In genomic region chr5:140388588-140389576, GRCm38 (mm10) we compare ENCODE assay signal across 7 mouse cellular contexts. TPM values are rescaled to one million over a fixed set of nuclear protein-coding genes. Genes with fewer than 3 reads are reported as not detected.
A peak's percentile ranks its signal among the peaks of the same experiment; 100 is the strongest.
DNase-seq lines count a peak whose midpoint lies in the region; ATAC-seq and TF ChIP-seq lines count a peak whose summit lies in the region.

Gene Snx8 (minus strand): TSS chr5:140389262.

- peak within 1 kb of the TSS; percentile 82 for H3K27ac ChIP-seq in embryonic facial prominence, embryonic 10.5 days (replicated peaks)
- no peak within 1 kb of the TSS; the same call in 1 of the 2 replicates for H3K27ac ChIP-seq in intestine, postnatal 0 days (ENCODE audit: low read depth, low read length)
- no peak within 1 kb of the TSS for H3K27ac ChIP-seq in midbrain, embryonic 12.5 days (replicated peaks)
- no peak within 1 kb of the TSS for H3K27ac ChIP-seq in small intestine, adult 2 months (ENCODE audit: insufficient read depth, low read depth, low read length)

- 0 out of 2 replicates have a peak, but pooled peaks have one; percentile 2 for TF ChIP-seq CTCF in intestine, postnatal 0 days (IDR thresholded peaks at IDR 0.05; ENCODE audit: low read depth)
- no peak for TF ChIP-seq CTCF in small intestine, adult 2 months (IDR thresholded peaks at IDR 0.05; ENCODE audit: extremely low read depth, insufficient read length, insufficient replicate concordance, low read depth, low read length)

- peak within 1 kb of the TSS; percentile 93 for H3K4me2 ChIP-seq in intestine, postnatal 0 days (replicated peaks; ENCODE audit: low read depth)
- peak within 1 kb of the TSS; percentile 96 for H3K4me2 ChIP-seq in midbrain, embryonic 12.5 days (replicated peaks)

- no peaks in the 10 kb centered on the region for H3K36me3 ChIP-seq in embryonic facial prominence, embryonic 10.5 days (replicated peaks)
- H3K36me3 ChIP-seq in intestine, postnatal 0 days (ENCODE audit: control insufficient read depth, insufficient read depth) = no peaks in the 10 kb centered on the region
- no peaks in the 10 kb centered on the region for H3K36me3 ChIP-seq in midbrain, embryonic 12.5 days
- no peaks in the 10 kb centered on the region for H3K36me3 ChIP-seq in small intestine, adult 2 months (ENCODE audit: control insufficient read depth, insufficient read depth, low read length)

- peak within 1 kb of the TSS; percentile 43; the same call in 1 of the 2 replicates for H3K9ac ChIP-seq in intestine, postnatal 0 days (ENCODE audit: low read depth, low read length)
- peak within 1 kb of the TSS; percentile 60 for H3K9ac ChIP-seq in midbrain, embryonic 12.5 days (replicated peaks)

- peak; percentile 99 for DNase-seq in adrenal gland, postnatal 10 days
- peak; percentile 99 for DNase-seq in embryonic facial prominence, embryonic 10.5 days (ENCODE audit: low spot score)
- no peak for DNase-seq in gonadal fat pad, adult 2 months (ENCODE audit: low read depth)
- peak; percentile 98 for DNase-seq in left cerebral cortex, postnatal 4 days

- H3K4me3 ChIP-seq in embryonic facial prominence, embryonic 10.5 days = peak within 1 kb of the TSS; percentile 75
- peak within 1 kb of the TSS; percentile 55 for H3K4me3 ChIP-seq in intestine, postnatal 0 days (ENCODE audit: low read depth, low read length)
- peak within 1 kb of the TSS; percentile 69 for H3K4me3 ChIP-seq in midbrain, embryonic 12.5 days
- peak within 1 kb of the TSS; percentile 73 for H3K4me3 ChIP-seq in small intestine, adult 2 months (ENCODE audit: low read depth, low read length)

- H3K4me1 ChIP-seq in embryonic facial prominence, embryonic 10.5 days = peaks cover 38% of the 10 kb centered on the region
- H3K4me1 ChIP-seq in intestine, postnatal 0 days (replicated peaks; ENCODE audit: control insufficient read depth, insufficient read depth, low read length) = 0 out of 2 replicates have a peak, but pooled peaks cover 4% of the 10 kb centered on the region
- H3K4me1 ChIP-seq in midbrain, embryonic 12.5 days = peaks cover 24% of the 10 kb centered on the region
- H3K4me1 ChIP-seq in small intestine, adult 2 months (ENCODE audit: control insufficient read depth, insufficient read depth, insufficient read length, low read length) = peaks cover 5% of the 10 kb centered on the region

- no peaks in the 10 kb centered on the region for H3K27me3 ChIP-seq in embryonic facial prominence, embryonic 10.5 days (replicated peaks; ENCODE audit: low read depth, poor library complexity, severe bottlenecking)
- no peaks in the 10 kb centered on the region for H3K27me3 ChIP-seq in intestine, postnatal 0 days (replicated peaks; ENCODE audit: control insufficient read depth, insufficient read depth, low read length)
- H3K27me3 ChIP-seq in midbrain, embryonic 12.5 days = peaks cover 10% of the 10 kb centered on the region; the same call in 1 of the 2 replicates
- no peaks in the 10 kb centered on the region for H3K27me3 ChIP-seq in small intestine, adult 2 months (ENCODE audit: control insufficient read depth, insufficient read depth, low read length)

- WGBS in embryonic facial prominence, embryonic 10.5 days = under 1% methylated on average over 63 of the region's 63 CpGs
- under 1% methylated on average over 62 of the region's 63 CpGs for WGBS in intestine, postnatal 0 days
- WGBS in midbrain, embryonic 12.5 days = under 1% methylated on average over 62 of the region's 63 CpGs
- WGBS in small intestine, adult 2 months = under 1% methylated on average over 62 of the region's 63 CpGs

- H3K9me3 ChIP-seq in embryonic facial prominence, embryonic 10.5 days = no peaks in the 10 kb centered on the region
- H3K9me3 ChIP-seq in intestine, postnatal 0 days (ENCODE audit: control insufficient read depth) = no peaks in the 10 kb centered on the region
- no peaks in the 10 kb centered on the region for H3K9me3 ChIP-seq in midbrain, embryonic 12.5 days

- peak; percentile 94 for ATAC-seq in intestine, postnatal 0 days
- peak; percentile 94 for ATAC-seq in midbrain, embryonic 12.5 days (ENCODE audit: low FRiP score, low read depth)

- peak; percentile 53 for TF ChIP-seq POLR2A in small intestine, adult 2 months (IDR thresholded peaks at IDR 0.05; ENCODE audit: low read depth, low read length)

- intact Hi-C loops in left cerebral cortex, postnatal 4 days (cut with DNase I) = no loop called here

RNA-seq across cellular contexts. Expression of gene Snx8, which starts in this region (rescaled TPM):
- 10 to 100 TPM; 19.7 to 20.3 TPM for total RNA-seq in adrenal gland, postnatal 10 days (2021)
- polyA plus RNA-seq in embryonic facial prominence, embryonic 10.5 days (2016; fragmentation: Nextera tagmentation; extraction: Ambion mirVana) = 26.3 and 27.7 TPM in 2 replicates
- polyA plus RNA-seq in gonadal fat pad, adult 2 months (2012; rRNA removed) = 14.8 and 22.3 TPM in 2 replicates
- polyA plus RNA-seq in intestine, postnatal 0 days (2015; fragmentation: Nextera tagmentation; extraction: Ambion mirVana) = 67.5 and 89.0 TPM in 2 replicates
- 10 to 100 TPM; 26.8 to 30.5 TPM for total RNA-seq in left cerebral cortex, postnatal 4 days (2021)
- polyA plus RNA-seq in midbrain, embryonic 12.5 days (2016; fragmentation: Nextera tagmentation; extraction: Ambion mirVana) = 20.6 and 21.4 TPM in 2 replicates
- 5.0 and 6.6 TPM in 2 replicates for polyA plus RNA-seq in small intestine, adult 2 months (2012; rRNA removed)
